Mouse (Mus musculus) R1 (cell line): ENCODE data around the gene Col8a2.
A peak's percentile ranks its signal among the peaks of the same experiment; 100 is the strongest.

Experiments
- DNase-seq: peaks from one replicate; pipeline ENCODE4 v3.0.0-alpha.2; 2018; ENCODE audit warnings: low read depth, low spot score

Col8a2 gene

DNA sequence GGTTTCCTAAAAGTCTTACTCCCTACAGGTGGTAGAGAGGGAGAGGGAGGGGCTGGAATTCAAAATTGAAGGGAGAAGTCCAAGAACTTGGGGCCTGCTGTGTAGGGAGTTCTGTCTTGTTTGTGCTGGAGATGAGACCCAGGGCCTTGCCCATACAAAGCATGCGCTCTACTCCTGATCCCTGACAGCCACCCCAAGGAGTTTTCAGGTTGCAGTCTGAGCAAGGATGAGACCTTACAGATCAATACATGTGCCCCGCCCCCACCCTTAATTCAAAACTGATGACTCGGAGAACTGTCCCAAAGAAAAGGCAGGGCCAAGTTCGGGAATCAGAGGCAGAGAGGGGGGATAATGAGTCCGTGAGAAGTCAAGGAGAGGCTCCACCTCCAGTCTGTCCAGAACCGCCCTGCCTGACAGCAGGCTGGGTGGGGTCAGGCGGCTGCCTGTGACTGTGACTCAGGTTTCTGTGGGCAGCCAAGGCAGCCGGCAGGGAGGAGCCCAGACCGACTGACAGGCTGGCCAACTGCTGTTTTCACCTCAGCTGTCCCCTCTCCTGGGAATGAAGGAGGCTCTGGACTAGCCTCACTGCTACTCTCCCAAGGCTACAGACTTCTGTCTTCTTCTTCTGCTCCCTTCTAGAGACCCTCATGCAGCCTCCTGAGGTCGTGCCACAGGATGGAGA, 25.9 kb upstream of the Col8a2 start:
- peak; percentile 92 for DNase-seq

GRCm38 (mm10) chr4:126261266-126261665, 25.3 kb upstream of the Col8a2 start:
- DNase-seq = no peak

GRCm38 (mm10) chr4:126261675-126262074, 24.9 kb upstream of the Col8a2 start:
- no peak for DNase-seq

GRCm38 (mm10) chr4:126262119-126262807, 24.3 kb upstream of the Col8a2 start, which contains the start of gene Trappc3:
Gene Trappc3, plus strand, starts transcription at chr4:126262325.
- peak; percentile 98 for DNase-seq

DNA sequence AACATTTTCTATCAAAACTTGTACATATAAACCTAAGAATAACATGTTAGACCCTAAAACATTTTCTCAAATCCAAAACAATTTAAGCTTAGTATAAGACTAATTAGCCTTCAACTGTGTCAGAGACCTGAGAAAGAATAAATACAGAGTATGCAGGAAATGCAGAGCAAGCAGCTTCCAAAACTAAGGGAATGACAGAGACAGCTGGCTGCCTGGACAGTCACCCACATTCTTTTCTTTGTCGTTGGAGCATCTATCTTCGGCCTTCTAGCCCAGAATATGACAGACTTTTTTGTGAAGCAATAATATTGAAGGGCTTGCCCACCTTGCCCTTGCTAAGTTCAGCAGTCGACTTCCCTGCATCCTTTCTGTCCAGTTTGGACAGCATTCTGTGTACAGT, 17.3 kb upstream of the Col8a2 start:
- no peak for DNase-seq

DNA sequence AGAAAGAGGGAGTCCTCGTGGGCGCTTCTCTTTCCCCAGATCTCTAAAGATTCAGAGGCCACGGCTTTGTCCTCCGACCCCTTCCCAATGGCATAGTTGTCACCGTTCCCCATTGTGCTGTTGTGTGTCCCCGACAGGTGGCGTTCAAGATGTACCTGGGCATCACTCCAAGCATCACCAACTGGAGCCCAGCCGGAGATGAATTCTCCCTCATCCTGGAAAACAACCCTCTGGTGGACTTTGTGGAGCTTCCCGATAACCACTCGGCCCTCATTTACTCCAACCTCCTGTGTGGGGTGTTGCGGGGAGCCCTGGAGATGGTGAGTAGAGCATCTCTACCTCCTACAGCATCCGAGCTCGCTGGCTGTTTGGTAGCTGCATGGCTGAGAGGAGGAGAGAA, 12.8 kb upstream of the Col8a2 start:
- DNase-seq = peak; percentile 24

- no peak for DNase-seq
Observed at GRCm38 (mm10) chr4:126275081-126275480, 11.5 kb upstream of the Col8a2 start.

GRCm38 (mm10) chr4:126275681-126276131, 10.9 kb upstream of the Col8a2 start:
- no peak for DNase-seq

- DNase-seq = peak; percentile 83
Observed at GRCm38 (mm10) chr4:126277906-126278564, 8.6 kb upstream of the Col8a2 start.

DNA sequence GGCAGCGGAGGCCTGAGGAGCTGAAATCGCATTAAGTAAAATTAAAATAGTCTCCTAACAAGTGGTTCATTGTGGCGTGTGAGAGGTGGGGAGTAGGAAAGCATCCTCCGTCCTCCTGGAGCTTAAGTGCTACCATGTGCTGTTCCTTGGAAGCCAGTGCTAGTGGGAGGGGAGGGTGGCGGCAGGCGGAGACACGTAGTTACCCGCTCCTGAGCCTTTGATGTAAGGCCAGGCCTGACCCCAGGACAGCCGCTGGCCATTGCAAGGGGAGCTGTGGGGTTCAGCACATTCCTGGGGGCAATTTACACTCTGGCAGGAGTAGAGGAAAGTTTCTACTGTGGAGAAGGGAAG, 8.1 kb upstream of the Col8a2 start:
- DNase-seq = no peak

- no peak for DNase-seq
Observed at GRCm38 (mm10) chr4:126278961-126279360, 7.6 kb upstream of the Col8a2 start.

DNA sequence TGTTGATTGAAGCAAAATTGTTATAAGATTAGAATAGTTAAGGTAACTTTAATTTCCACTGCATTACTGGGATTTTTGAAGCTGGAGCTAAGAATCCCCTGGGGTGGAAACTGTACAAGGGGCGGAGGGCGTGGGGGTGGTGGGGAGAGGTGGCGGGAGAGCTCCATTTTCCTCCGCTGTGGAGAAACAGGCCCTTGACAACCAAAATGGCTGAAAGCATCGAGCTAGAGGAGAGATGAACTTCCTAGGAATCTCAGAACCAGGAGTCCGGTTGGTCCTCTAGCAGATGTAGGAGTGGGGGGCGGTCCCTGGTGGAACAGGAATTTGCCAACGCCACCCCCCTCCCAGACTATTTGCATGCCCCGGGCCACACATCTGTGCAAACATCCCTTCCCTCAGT, 4.9 kb upstream of the Col8a2 start:
- DNase-seq = no peak

DNA sequence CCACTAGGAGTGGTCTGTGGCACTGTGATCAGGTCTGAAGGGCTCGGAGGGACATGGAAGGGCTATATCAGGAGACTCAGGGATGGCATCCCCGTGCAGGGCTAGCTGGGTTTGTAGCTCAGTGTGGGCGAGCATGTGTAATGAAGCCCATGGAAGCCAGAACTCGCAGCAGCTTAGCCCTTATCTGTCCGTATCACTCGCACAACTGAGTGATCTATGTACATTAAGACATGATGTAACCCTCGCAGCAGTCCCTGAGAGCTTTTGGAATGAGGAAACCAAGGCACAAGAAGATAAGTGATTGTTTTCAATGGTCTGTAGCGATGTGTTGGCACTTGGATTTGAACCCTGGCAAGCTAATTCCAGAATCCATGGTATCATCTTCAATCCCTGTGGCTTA, 3.0 kb upstream of the Col8a2 start:
- no peak for DNase-seq

- DNase-seq = no peak
Observed at GRCm38 (mm10) chr4:126287302-126287995, 856 bp downstream of the Col8a2 start.

GRCm38 (mm10) chr4:126288085-126288666, 1.6 kb downstream of the Col8a2 start:
- no peak for DNase-seq

GRCm38 (mm10) chr4:126290314-126290713, 3.7 kb downstream of the Col8a2 start:
- DNase-seq = no peak

- DNase-seq = no peak
Observed at GRCm38 (mm10) chr4:126291196-126291595, 4.6 kb downstream of the Col8a2 start.

GRCm38 (mm10) chr4:126295152-126295551, 8.6 kb downstream of the Col8a2 start:
- DNase-seq = no peak

DNA sequence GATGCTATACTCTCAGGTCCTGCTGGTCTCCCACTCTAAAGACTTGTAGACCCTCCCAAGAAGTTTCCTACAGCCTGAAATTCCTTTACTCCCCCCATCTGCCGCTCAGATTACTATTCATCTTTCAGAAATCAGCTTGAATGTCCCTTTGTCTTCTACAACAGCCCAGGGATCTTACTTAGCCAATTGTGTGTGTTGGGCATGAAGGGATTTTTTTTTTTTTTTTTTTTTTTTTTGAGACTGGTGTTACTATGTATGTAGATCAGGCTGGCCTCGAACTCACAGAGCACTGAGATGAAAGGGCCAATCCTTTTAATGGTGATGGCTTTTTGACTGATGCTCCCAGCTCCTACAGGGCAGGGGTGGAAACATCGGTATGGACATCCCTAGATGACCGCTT, 9.3 kb downstream of the Col8a2 start:
- DNase-seq = no peak

DNA sequence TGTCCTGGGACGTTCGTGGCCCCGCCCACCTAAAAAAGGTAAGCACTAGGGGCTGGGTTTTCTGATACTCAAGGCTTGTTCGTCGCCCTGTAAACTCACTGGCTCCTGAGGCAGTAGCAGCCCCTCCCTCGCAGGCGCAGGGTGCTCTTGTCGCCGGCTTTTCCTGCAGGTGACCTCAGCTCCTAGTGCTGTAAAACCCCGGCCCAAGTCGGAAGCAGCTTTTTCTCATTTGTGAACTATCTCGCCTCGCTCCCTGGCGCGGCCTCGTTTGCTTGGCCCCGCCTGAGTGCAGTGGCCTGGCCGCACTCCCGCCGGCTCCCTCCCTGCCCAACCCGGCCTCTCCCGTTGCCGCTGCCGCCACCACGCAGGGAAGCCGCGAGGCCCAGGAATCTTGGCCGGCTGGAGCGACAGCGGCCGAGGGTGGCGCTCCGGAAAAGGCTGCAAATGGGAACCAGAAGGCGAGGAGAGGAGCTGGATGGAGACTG, 10.1 kb downstream of the Col8a2 start:
- DNase-seq = peak; percentile 79

GRCm38 (mm10) chr4:126300916-126301583, 14.5 kb downstream of the Col8a2 start:
- DNase-seq = no peak
